Mouse (Mus musculus) neural tube, embryonic 10.5 days (tissue): Measurements from ENCODE around the gene Mrps36.
"Not testable (repeated sequence)": the region's sequence is repeated elsewhere in the genome, so short reads cannot be mapped to it uniquely, and the experiment has no call there.

Experiments used
- DNase-seq: peaks from one replicate; pipeline ENCODE4 v3.0.0-alpha.2; 2017; ENCODE audit warnings: low spot score; ENCODE audit errors: extremely low spot score

Mrps36 gene

GRCm38 (mm10) chr13:100732756-100733155 lies 11.7 kb downstream of the Mrps36 start:
- DNase-seq = no peak

- DNase-seq = not testable (repeated sequence)
Measured at GRCm38 (mm10) chr13:100731462-100732046, 12.9 kb downstream of the Mrps36 start.

DNA sequence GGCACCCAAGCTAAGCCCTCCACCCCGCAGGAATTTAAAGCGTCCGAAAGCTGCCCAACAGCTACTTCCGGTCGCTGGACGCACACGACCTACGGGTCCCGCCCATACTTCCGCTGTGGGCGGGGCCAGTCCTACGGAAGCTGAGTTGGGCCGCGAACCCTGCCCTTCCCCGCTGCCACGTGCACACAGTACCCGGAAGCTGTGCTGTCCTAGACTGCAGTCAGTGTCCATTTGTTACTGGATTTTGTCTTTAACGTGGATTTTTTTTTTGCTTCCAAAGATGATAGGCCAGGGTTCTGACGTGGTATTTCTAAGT lies 13.6 kb downstream of the Mrps36 start, which contains the start of gene Cdk7:
Gene Cdk7 (minus strand): TSS at position 79 of the 316 bp plus-strand sequence.
- peak; percentile 93 for DNase-seq

- DNase-seq = no peak
Measured at GRCm38 (mm10) chr13:100730153-100730860, 14.2 kb downstream of the Mrps36 start.

DNA sequence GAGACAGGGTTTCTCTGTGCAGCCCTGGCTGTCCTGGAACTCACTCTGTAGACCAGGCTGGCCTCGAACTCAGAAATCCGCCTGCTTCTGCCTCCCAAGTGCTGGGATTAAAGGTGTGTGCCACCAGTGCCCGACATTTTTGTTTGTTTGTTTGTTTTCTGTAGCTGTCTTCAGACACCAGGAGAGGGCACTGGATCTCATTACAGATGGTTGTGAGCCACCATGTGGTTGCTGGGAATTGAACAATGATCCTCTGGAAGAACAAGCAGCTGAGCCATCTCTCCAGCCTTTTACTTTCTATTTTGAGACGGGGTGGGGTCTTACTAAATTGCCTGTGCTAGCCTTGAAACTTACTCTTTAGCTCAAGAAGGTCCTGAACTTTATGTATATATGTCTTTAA lies 15.9 kb downstream of the Mrps36 start:
- not testable (repeated sequence) for DNase-seq

- no peak for DNase-seq
Measured at GRCm38 (mm10) chr13:100728086-100728485, 16.4 kb downstream of the Mrps36 start.

DNA sequence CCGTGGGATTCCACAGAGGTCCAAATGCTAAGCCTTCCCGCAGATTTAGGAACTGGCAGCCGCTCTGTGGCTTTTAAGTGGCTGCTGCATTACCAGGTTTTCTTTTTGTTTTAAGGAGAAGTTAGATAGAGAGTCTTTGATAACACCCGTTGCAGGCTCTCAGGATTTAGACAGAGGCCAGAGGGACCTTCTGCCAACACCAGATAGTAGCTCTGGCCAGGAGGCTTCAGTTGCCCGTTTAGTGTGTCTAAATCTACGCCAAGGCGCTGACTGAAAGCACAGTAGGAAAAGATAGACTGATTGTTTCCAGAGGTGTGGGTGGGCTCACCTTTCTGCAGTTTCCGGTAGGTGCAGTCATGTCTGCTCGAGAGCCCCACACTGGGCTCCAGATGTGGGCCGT lies 19.3 kb downstream of the Mrps36 start:
- DNase-seq = no peak

GRCm38 (mm10) chr13:100724051-100724754 lies 20.3 kb downstream of the Mrps36 start:
- DNase-seq = no peak

- DNase-seq = no peak
Measured at GRCm38 (mm10) chr13:100721656-100722055, 22.8 kb downstream of the Mrps36 start.

- DNase-seq = no peak
Measured at GRCm38 (mm10) chr13:100715467-100715866, 29.0 kb downstream of the Mrps36 start.

GRCm38 (mm10) chr13:100706206-100706605 lies 38.3 kb downstream of the Mrps36 start:
- no peak for DNase-seq

GRCm38 (mm10) chr13:100703468-100703867 lies 41.0 kb downstream of the Mrps36 start:
- DNase-seq = no peak

GRCm38 (mm10) chr13:100698866-100699265 lies 45.6 kb downstream of the Mrps36 start:
- no peak for DNase-seq

DNA sequence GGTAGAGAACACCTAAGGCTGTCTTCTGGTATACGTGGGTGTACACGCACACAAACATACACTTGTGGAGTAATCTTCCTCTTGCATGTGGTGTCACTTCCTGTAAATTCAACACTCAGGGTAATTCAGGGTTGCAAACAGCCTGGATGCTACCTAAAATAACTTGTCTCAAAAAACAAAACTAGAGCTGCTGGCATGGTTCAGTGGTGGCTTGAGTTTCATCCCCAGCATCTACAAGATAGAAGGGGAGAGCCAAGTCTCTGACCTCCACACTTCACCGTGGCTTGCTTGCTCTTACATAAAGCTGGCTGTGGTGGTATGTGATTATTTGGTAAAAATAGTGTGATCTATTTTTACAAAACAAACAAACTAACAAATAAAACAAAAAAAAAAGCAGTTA lies 46.9 kb downstream of the Mrps36 start:
- DNase-seq = no peak

- DNase-seq = no peak
Measured at GRCm38 (mm10) chr13:100687513-100687912, 56.9 kb downstream of the Mrps36 start.
